Mouse (Mus musculus): Measurements from ENCODE around the gene Helt. TPM values are rescaled to one million over a fixed set of nuclear protein-coding genes. Genes with fewer than 3 reads are reported as not detected.

Gene Helt
- 5.4 and 5.9 TPM in 2 replicates for polyA plus RNA-seq (2014; fragmentation: Nextera tagmentation; extraction: Ambion mirVana)

- no peaks in the 10 kb centered on the region for H3K36me3 ChIP-seq (ENCODE audit: control insufficient read depth, insufficient read depth, low read length)
- WGBS: under 1% methylated on average over 50 of the region's 50 CpGs
- ATAC-seq (peak; percentile 74), DNase-seq (ENCODE audit: low spot score) (peak; percentile 67)
- peaks cover 75% of the 10 kb centered on the region for H3K27me3 ChIP-seq (replicated peaks; ENCODE audit: control insufficient read depth, insufficient read depth, low read length)
- no peak within 1 kb of the TSS for H3K27ac ChIP-seq (ENCODE audit: low read depth, low read length)
- peak within 1 kb of the TSS; percentile 9 for H3K4me3 ChIP-seq (ENCODE audit: low read depth, low read length)
- H3K4me1 ChIP-seq (ENCODE audit: control insufficient read depth, insufficient read depth, low read length): peaks cover 9% of the 10 kb centered on the region; the same call in 1 of the 2 replicates
- H3K9me3 ChIP-seq (replicated peaks; ENCODE audit: control insufficient read depth, low read length): no peaks in the 10 kb centered on the region
- H3K9ac ChIP-seq (ENCODE audit: low read length): no peak within 1 kb of the TSS
- peak within 1 kb of the TSS; percentile 53 for H3K4me2 ChIP-seq (ENCODE audit: low read length)
Measured at GRCm38 (mm10) chr8:46294181-46294892, at the start of gene Helt. TSS of gene Helt (minus strand) at chr8:46294671.

DNA sequence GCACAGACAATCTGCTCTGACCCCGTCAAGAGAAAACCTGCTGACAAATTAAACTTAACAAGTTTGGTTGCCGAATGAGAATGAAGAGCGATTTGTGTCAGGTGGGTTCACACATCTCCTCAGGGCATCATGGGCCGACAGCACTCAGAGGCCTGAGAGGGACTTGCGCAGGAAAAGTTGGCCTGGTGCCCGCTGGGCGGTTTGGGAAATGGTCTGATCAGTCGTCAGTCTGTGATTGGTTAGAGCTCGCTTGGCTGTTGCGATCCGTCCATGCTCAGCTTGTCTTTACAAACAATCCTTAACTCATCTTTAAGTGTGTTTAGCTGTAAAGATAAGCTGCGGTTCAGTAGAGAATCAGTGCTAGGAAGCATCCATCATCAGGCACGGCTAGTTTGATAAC lies 47.8 kb upstream of the Helt start:
- no peaks in the 10 kb centered on the region for H3K27me3 ChIP-seq (replicated peaks; ENCODE audit: control insufficient read depth, insufficient read depth, low read length)
- ATAC-seq: no peak; the same call in 1 of the 2 replicates
- H3K36me3 ChIP-seq (ENCODE audit: control insufficient read depth, insufficient read depth, low read length): no peaks in the 10 kb centered on the region
- DNase-seq (ENCODE audit: low spot score): peak; percentile 39
- H3K9me3 ChIP-seq (replicated peaks; ENCODE audit: control insufficient read depth, low read length): no peaks in the 10 kb centered on the region
- H3K27ac ChIP-seq (ENCODE audit: low read depth, low read length): no peak overlapping the region
- no peak overlapping the region for H3K4me2 ChIP-seq (ENCODE audit: low read length)
- H3K4me3 ChIP-seq (ENCODE audit: low read depth, low read length): no peak overlapping the region
- no peaks in the 10 kb centered on the region for H3K4me1 ChIP-seq (ENCODE audit: control insufficient read depth, insufficient read depth, low read length)
- H3K9ac ChIP-seq (ENCODE audit: low read length): no peak overlapping the region
- 73% methylated on average over 13 of the region's 13 CpGs for WGBS

DNA sequence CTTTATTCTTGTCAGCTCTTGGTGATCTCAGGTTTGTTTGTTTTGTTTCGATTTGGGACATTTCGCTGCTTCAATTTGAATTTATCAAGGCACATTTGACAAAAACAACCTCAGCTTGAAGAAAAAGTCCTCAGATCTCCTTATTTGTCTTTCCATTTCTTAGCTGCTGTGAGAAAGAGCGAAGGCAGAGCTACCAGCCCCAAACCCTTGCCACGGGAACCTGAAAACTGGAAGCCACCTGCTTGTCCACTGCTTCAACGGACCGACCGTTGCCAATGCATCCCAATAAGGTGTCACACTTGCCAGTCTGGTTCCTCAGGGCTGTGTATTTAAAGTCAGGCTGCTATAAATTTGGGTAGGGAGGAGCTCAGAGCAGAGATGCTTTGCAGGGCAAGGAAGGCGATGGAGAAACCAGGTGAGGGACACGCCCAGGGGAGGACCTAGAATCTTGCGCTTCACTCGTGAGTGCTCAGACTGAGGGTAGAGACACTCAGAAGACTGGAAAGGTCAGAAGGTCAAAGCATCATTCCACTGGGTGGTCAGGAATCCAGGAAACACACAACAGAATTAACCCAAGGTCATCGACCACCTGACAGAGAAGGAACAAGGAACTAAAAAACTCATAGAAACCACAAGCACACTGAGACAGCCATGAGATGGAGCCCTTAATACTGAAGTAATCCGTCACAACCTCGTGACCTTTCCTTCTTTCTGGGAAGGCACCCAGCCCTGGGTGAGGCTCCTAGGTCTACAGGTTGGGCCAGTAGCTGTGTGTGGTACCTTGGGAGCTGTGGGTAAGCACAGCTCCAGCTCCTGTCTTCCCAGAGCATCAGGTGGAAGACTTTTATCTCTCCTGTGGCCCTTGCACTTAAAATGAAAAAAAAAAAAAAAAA lies 46.2 kb upstream of the Helt start:
- WGBS: 88% methylated on average over 14 of the region's 14 CpGs
- Histone ChIP-seq H3K4me2 (ENCODE audit: low read length) (no peak overlapping the region), H3K9me3 (replicated peaks; ENCODE audit: control insufficient read depth, low read length) (no peaks in the 10 kb centered on the region), H3K36me3 (ENCODE audit: control insufficient read depth, insufficient read depth, low read length) (no peaks in the 10 kb centered on the region), H3K9ac (ENCODE audit: low read length) (no peak overlapping the region), H3K27ac (ENCODE audit: low read depth, low read length) (no peak overlapping the region), H3K27me3 (replicated peaks; ENCODE audit: control insufficient read depth, insufficient read depth, low read length) (no peaks in the 10 kb centered on the region), H3K4me1 (ENCODE audit: control insufficient read depth, insufficient read depth, low read length) (no peaks in the 10 kb centered on the region), H3K4me3 (ENCODE audit: low read depth, low read length) (no peak overlapping the region)
- ATAC-seq (no peak), DNase-seq (ENCODE audit: low spot score) (no peak)

- Histone ChIP-seq H3K9me3 (replicated peaks; ENCODE audit: control insufficient read depth, low read length) (no peaks in the 10 kb centered on the region), H3K4me1 (ENCODE audit: control insufficient read depth, insufficient read depth, low read length) (no peaks in the 10 kb centered on the region), H3K36me3 (ENCODE audit: control insufficient read depth, insufficient read depth, low read length) (no peaks in the 10 kb centered on the region), H3K4me2 (ENCODE audit: low read length) (no peak overlapping the region), H3K9ac (ENCODE audit: low read length) (no peak overlapping the region), H3K4me3 (ENCODE audit: low read depth, low read length) (no peak overlapping the region), H3K27ac (ENCODE audit: low read depth, low read length) (no peak overlapping the region), H3K27me3 (replicated peaks; ENCODE audit: control insufficient read depth, insufficient read depth, low read length) (no peaks in the 10 kb centered on the region)
- DNase-seq (ENCODE audit: low spot score): no peak
- 57% methylated on average over 5 of the region's 5 CpGs for WGBS
- ATAC-seq: no peak
Measured at GRCm38 (mm10) chr8:46339317-46339716, 44.8 kb upstream of the Helt start.

DNA sequence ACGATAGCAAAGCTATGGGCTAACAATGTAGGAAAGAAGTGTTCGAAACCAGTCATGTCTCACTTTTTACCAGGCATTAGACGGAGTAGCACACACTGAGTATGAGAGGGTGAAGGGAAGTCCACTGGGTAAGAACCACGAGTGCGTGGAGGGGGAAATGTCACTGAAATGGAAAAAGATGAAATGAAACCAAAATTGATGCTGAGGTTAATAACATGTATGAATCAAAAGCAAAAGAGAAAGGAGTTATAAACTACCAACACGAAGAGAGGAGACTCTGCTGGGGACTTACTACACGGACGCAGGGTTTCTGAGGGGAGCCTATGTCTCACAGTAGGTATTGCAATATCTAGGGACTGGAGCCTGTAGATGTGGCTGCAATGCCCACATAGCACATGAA lies 41.9 kb upstream of the Helt start:
- H3K27ac ChIP-seq (ENCODE audit: low read depth, low read length): no peak overlapping the region

GRCm38 (mm10) chr8:46332389-46333061 lies 38.1 kb upstream of the Helt start:
- H3K36me3 ChIP-seq (ENCODE audit: control insufficient read depth, insufficient read depth, low read length): no peaks in the 10 kb centered on the region
- H3K4me3 ChIP-seq (ENCODE audit: low read depth, low read length): no peak overlapping the region
- no peak for DNase-seq (ENCODE audit: low spot score)
- ATAC-seq: no peak
- H3K4me1 ChIP-seq (ENCODE audit: control insufficient read depth, insufficient read depth, low read length): no peaks in the 10 kb centered on the region
- no peaks in the 10 kb centered on the region for H3K27me3 ChIP-seq (replicated peaks; ENCODE audit: control insufficient read depth, insufficient read depth, low read length)
- no peak overlapping the region for H3K27ac ChIP-seq (ENCODE audit: low read depth, low read length)
- 90% methylated on average over 7 of the region's 7 CpGs for WGBS
- H3K4me2 ChIP-seq (ENCODE audit: low read length): no peak overlapping the region
- no peaks in the 10 kb centered on the region for H3K9me3 ChIP-seq (replicated peaks; ENCODE audit: control insufficient read depth, low read length)
- H3K9ac ChIP-seq (ENCODE audit: low read length): no peak overlapping the region

More for the DNA sequence above, 41.9 kb upstream of the Helt start:
- no peak for DNase-seq (ENCODE audit: low spot score)
- Histone ChIP-seq H3K4me3 (ENCODE audit: low read depth, low read length) (no peak overlapping the region), H3K4me1 (ENCODE audit: control insufficient read depth, insufficient read depth, low read length) (no peaks in the 10 kb centered on the region), H3K4me2 (ENCODE audit: low read length) (no peak overlapping the region), H3K9ac (ENCODE audit: low read length) (no peak overlapping the region), H3K27me3 (replicated peaks; ENCODE audit: control insufficient read depth, insufficient read depth, low read length) (no peaks in the 10 kb centered on the region), H3K9me3 (replicated peaks; ENCODE audit: control insufficient read depth, low read length) (no peaks in the 10 kb centered on the region), H3K36me3 (ENCODE audit: control insufficient read depth, insufficient read depth, low read length) (no peaks in the 10 kb centered on the region)
- 93% methylated on average over 8 of the region's 8 CpGs for WGBS
- ATAC-seq: no peak

DNA sequence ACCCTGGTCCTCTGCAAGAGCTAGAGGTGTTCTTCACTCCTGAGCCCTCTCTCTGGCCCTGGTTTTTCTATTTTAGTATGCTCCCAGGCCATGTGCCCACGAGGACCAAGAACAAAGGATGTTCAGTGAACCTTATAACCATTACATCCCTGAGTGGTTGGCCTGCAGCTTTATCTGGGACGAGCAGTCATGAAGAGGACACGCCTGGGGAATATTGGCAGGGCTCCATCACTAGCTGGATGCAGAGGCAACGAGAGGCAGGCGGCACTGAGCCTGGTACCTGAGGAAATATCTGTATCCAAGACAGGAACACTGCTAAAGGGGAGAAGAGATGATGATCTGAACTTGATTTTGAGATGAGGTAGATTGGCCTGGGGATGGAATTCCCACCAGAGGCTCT lies 37.3 kb upstream of the Helt start:
- ATAC-seq (no peak), DNase-seq (ENCODE audit: low spot score) (no peak)
- no peaks in the 10 kb centered on the region for H3K9me3 ChIP-seq (replicated peaks; ENCODE audit: control insufficient read depth, low read length)
- no peak overlapping the region for H3K4me3 ChIP-seq (ENCODE audit: low read depth, low read length)
- H3K9ac ChIP-seq (ENCODE audit: low read length): no peak overlapping the region
- no peaks in the 10 kb centered on the region for H3K27me3 ChIP-seq (replicated peaks; ENCODE audit: control insufficient read depth, insufficient read depth, low read length)
- H3K27ac ChIP-seq (ENCODE audit: low read depth, low read length): no peak overlapping the region
- H3K4me2 ChIP-seq (ENCODE audit: low read length): no peak overlapping the region
- H3K4me1 ChIP-seq (ENCODE audit: control insufficient read depth, insufficient read depth, low read length): no peaks in the 10 kb centered on the region
- WGBS: 67% methylated on average over 5 of the region's 5 CpGs
- H3K36me3 ChIP-seq (ENCODE audit: control insufficient read depth, insufficient read depth, low read length): no peaks in the 10 kb centered on the region

GRCm38 (mm10) chr8:46329396-46329795 lies 34.9 kb upstream of the Helt start:
- H3K4me3 ChIP-seq (ENCODE audit: low read depth, low read length): no peak overlapping the region
- H3K4me2 ChIP-seq (ENCODE audit: low read length): no peak overlapping the region
- WGBS: 46% methylated on average over 4 of the region's 4 CpGs
- DNase-seq (ENCODE audit: low spot score) (peak; percentile 64), ATAC-seq (no peak)
- H3K27me3 ChIP-seq (replicated peaks; ENCODE audit: control insufficient read depth, insufficient read depth, low read length): no peaks in the 10 kb centered on the region
- no peak overlapping the region for H3K27ac ChIP-seq (ENCODE audit: low read depth, low read length)
- no peaks in the 10 kb centered on the region for H3K36me3 ChIP-seq (ENCODE audit: control insufficient read depth, insufficient read depth, low read length)
- no peak overlapping the region for H3K9ac ChIP-seq (ENCODE audit: low read length)
- H3K9me3 ChIP-seq (replicated peaks; ENCODE audit: control insufficient read depth, low read length): no peaks in the 10 kb centered on the region
- H3K4me1 ChIP-seq (ENCODE audit: control insufficient read depth, insufficient read depth, low read length): no peaks in the 10 kb centered on the region
